Mouse (Mus musculus): ENCODE data around the gene Apbb1.

Gene Apbb1

DNA sequence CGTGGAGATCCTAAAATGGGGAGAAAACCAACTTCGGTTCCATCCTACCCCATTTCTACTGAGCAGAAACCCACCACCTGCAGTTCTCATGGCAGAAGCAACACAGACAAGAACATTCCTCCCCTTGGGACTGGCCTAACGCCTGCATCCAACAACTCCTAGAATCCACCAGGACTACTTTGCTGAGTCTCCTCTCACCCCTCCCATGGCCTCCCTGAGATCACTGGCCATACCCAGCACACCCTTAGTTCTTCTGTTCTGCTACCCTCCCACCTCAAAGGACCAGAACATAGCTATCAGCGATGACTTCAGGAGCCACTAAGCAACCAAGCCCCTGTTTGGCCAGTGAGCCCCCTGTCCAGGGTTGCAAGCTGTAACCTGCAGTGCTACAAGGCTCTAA is 10.7 kb downstream of the Apbb1 start:
- DNase-seq (ENCODE audit: low spot score in 2 of 2) = no peak

DNA sequence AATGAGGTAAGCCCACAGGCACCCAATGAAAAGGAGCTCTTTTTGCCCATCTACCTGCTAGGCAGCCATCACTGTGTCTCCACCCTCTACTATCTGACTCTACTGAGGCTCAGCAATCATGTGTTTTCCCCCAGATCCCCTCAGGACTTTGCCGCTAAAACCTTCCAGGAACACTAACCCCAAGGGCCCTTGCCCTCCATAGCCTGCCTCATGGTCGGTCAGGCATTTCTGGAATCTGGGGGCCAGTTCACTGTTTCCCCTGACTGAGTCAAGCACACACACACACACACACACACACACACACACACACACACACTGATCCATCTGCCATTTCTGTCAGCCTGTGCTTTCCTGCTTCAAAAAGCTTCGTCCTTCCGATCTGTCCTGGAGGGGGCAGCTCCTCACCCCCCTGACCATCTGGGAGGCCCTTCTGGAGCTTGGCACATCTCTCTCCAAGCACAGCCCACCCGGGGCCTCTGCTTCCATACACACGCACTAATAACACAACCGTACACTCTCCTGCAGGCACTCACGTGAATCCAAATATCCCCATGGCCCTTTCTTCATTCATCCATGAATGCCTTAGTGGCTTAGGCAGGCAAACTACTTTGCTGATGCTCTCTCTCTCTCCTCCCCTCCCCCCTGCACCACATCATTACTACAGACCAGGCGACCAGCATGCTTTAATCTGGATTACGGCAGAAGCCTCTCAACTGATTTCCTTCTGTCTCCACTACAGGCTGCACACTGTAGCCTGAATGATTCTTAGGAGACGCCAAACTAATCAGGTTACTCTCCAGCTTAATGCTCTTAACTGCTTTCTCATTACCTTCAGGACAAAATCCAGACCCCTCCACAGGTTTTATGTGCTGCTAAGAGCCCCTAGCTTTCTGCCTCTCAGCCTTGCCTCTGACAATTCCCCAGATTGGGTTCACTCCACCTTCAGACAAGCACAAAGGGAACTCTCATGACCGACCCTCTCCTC is 11.6 kb downstream of the Apbb1 start:
- no peak for DNase-seq (ENCODE audit: low spot score in 2 of 2)

GRCm38 (mm10) chr7:105568988-105569471 is 12.4 kb downstream of the Apbb1 start:
- peak; percentile 60 to 74 for DNase-seq (ENCODE audit: low spot score in 2 of 2)

GRCm38 (mm10) chr7:105568583-105568982 is 12.9 kb downstream of the Apbb1 start:
- DNase-seq (ENCODE audit: low spot score in 2 of 2) = no peak

GRCm38 (mm10) chr7:105565071-105565836 is 16.2 kb downstream of the Apbb1 start:
- no peak for DNase-seq (ENCODE audit: low spot score in 2 of 2)

GRCm38 (mm10) chr7:105563367-105563766 is 18.1 kb downstream of the Apbb1 start:
- no peak for DNase-seq (ENCODE audit: low spot score in 2 of 2)

- no peak for DNase-seq (ENCODE audit: low spot score in 2 of 2)
Measured at GRCm38 (mm10) chr7:105562317-105562716, 19.1 kb downstream of the Apbb1 start.

- no peak for DNase-seq (ENCODE audit: low spot score in 2 of 2)
Measured at GRCm38 (mm10) chr7:105559016-105559415, 22.4 kb downstream of the Apbb1 start.

- DNase-seq (ENCODE audit: low spot score in 2 of 2) = no peak
Measured at GRCm38 (mm10) chr7:105557671-105558070, 23.8 kb downstream of the Apbb1 start.

DNA sequence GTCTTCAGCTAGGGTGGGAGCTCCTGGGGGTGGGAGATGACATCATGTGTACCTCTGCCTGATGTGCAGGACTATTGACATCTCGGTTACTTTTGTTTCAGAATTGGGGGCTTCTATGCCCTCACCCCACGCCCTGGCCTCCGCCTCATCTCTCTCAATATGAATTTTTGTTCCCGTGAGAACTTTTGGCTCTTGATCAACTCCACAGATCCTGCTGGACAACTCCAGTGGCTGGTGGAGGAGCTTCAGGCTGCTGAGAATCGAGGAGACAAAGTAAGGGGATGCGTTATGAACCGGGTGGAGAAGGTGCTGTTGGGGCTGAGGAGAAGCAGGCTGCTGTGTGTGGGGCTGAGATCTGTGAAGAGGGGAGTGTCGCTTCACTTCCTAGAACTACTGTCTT is 25.0 kb downstream of the Apbb1 start:
- no peak for DNase-seq (ENCODE audit: low spot score in 2 of 2)

GRCm38 (mm10) chr7:105555571-105555970 is 25.9 kb downstream of the Apbb1 start:
- no peak for DNase-seq (ENCODE audit: low spot score in 2 of 2)

DNA sequence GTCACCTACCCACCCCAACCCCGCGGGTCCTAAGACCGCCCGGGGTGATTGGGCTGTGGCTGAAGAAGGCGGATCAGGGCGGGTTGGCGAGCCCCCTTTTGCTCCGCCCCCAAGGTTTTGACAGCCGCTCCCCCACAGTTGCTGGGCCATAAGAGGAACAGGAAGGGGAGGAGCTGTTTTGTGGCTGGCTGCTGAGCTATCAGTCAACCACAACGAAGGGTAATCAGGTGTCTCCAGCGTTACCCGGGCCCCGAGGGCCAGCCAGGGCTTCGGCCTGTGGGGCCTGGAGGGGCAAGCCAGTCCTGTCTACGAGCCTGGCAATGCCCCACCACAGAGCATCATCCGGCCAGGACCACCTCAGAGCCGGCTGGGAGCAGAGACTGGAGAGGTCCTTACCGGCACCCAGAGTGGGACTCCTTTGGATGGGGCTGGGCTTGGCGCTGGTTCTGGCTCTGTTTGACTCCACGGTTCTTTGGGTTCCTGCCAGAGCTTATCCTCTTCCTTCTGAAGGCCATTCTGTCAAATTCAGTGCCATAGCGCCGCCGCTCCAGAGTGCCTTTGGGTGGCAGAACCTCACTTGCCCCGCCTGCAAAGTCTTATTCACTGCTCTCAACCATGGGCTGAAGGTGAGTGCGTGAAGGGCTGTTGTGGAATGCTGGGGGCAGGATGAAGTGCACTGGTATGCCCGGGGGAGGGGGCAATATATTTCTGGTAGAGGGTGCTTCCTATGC is 27.1 kb downstream of the Apbb1 start, which contains the start of gene Smpd1:
Gene Smpd1 (plus strand): TSS at position 149 of the 731 bp plus-strand sequence.
- peak; percentile 71 to 86 for DNase-seq (ENCODE audit: low spot score in 2 of 2)

- no peak for DNase-seq (ENCODE audit: low spot score in 2 of 2)
Measured at GRCm38 (mm10) chr7:105553456-105554211, 27.8 kb downstream of the Apbb1 start.

DNA sequence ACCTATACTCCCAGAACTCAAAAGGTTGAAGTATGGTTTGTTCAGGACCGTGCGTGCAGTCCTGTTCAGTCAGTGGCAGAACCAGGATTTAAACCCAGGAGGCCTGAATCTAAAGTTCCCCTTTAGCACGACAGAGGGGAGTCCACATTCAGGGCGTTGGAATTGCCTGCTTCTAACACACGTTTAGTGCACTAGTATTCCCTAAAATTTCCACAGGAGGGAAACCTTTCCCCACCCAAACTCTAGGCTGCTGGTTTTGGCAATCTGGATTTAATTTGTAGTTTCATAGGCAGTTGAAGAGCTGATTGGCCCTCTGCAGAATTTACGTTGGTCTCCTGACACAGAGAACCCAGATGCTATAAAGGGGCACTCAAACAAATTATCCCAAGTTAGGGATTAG is 32.4 kb downstream of the Apbb1 start:
- DNase-seq (ENCODE audit: low spot score in 2 of 2) = no peak

DNA sequence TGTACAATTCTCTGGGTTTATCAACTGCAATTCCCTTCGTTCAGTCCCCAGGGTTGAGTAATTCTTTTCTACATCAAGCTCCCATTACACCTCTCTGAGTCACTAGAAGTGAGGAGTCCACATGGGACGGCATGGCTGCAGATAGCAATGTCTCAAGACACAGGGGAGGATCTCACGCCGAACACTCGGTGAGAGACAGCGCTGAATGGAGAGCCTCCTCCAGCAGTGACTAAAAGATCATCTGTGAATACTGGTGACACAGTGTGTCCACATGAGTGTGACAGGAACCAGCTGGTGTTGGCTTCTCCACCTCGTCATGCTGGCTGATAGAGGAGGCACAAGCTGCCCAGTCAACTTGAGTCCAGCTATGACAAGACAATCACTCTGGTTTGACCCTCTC is 33.5 kb downstream of the Apbb1 start:
- DNase-seq (ENCODE audit: low spot score in 2 of 2) = no peak

DNA sequence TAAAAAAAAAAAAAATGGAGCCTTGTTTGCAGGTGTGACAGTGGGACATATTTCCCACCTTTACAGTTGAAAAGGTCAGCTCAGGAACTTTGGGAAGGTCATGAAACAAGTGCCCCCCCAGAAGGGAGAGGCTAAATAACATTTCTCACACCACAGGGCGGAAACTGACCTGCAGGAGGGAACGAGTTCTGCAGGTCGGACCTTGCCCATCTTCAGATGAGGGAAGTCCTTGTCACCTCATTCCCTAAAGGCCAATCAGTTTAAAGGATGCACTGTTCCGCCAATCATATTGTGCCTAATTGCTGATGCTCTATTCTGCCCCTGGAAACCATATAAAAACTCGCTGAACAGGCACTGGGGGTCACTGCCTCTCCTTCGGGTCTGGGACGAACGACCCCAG is 35.5 kb downstream of the Apbb1 start:
- no peak for DNase-seq (ENCODE audit: low spot score in 2 of 2)

DNA sequence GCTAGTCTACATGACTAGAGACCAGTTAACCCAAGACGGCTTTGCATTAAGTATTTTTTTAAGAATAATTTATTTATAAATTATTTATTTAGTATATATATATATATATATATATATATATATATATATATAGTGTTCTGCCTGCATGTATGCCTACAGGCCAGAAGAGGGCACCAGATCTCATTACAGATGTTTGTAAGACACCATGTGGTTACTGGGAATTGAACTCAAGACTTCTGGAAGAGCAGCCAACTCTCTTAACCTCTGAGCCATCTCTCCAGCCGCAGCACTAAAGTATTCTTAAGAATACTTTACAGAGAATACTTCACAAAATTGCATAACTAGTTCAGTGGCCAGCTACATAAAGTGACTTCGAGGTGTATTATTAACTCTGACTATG is 47.3 kb downstream of the Apbb1 start:
- no peak for DNase-seq (ENCODE audit: low spot score in 2 of 2)

- DNase-seq (ENCODE audit: low spot score in 2 of 2) = no peak
Measured at GRCm38 (mm10) chr7:105528094-105528493, 53.4 kb downstream of the Apbb1 start.

DNA sequence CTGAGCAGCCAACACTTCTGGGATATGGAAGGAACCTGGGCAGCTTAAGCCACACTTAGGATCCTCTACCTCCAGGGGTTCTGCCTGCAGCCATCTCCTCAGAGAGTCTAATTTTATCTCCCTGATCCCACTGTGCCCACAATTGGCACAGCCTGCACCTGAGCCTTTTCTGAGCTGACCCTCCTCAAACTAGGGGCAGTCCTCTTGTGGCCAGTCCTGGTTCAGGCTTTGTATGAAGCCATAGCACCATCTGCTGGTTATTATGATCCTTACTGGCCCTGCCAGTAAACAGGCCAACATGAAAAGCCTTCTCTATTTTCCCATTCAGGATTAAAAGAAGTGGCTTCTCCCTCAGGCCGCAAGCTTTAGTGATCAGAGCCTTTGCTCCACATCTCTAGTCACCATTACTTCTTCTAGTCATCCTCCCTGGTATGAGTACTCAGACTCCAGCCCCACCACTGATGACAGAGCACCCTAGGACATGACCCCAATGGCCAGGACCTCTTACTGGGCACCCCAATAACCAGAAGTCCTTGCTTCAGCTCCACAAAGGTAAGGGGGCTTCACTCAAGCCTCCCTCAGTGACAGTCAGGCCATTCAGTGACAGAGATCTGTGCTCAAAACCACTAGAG is 54.0 kb downstream of the Apbb1 start:
- no peak for DNase-seq (ENCODE audit: low spot score in 2 of 2)

DNA sequence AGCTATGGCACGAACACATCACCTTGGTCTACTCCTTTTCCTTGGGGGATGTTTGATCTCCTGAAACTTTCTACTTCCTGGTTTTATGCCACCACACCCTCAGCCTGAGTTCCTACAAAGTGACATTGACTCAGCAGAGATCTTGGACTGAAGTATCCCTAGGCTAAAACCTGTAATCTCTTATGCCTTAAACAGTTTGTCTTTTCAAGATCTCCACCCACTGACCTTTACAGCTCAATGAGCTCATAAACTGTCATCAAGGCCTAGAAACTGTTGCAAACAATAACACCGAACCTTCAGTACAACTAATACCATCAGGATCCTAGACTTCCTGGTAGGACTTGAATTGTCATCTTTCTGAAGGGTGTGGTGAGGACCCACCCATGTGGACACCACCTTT is 57.2 kb downstream of the Apbb1 start:
- no peak for DNase-seq (ENCODE audit: low spot score in 2 of 2)

DNA sequence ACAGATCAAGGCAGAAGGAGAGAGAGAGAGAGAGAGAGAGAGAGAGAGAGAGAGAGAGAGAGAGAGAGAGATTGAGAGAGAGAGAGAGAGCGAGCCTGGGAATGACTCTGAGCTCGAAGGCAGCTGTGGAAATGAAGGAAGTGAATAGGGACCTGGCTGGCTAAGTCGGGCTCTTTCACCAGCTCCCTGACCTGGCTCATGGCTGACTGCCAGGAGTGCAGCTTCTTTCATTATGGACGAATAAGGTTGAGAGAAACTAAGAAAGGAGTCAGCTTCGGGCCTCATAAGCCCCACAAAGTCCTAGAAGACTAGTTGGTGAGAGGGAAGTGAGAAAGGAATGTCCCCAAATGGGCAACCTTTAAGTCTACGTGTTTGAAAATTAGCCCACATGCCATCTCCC is 61.3 kb downstream of the Apbb1 start:
- DNase-seq (ENCODE audit: low spot score in 2 of 2) = no peak
